Mouse (Mus musculus) cortical plate, adult 2 months (tissue): ENCODE measurements around the gene Csrnp1.

Experiments
- CTCF ChIP-seq: fragments of 200-500 bp; IDR thresholded peaks from 2 replicates; pipeline ENCODE4 v1.5.1; 2011; ENCODE audit warnings: mild to moderate bottlenecking, control low read depth, low read length; ENCODE audit not compliant: insufficient read depth; ENCODE audit errors: extremely low read depth
- POLR2A ChIP-seq: fragments of 200-500 bp; IDR thresholded peaks from 2 replicates; pipeline ENCODE4 v1.6.1; 2011; ENCODE audit warnings: mild to moderate bottlenecking, low read length, control low read depth; ENCODE audit not compliant: insufficient read depth; ENCODE audit errors: extremely low read depth

- TF ChIP-seq POLR2A (no peak), CTCF (no peak)
Observed at GRCm38 (mm10) chr9:119925120-119925657, 59.3 kb downstream of the Csrnp1 start.
